Mouse (Mus musculus) gastrocnemius, adult 8-10 months (tissue): ENCODE data around the gene 4930470P17Rik. TPM values are rescaled to one million over a fixed set of nuclear protein-coding genes. Genes with fewer than 3 reads are reported as not detected.

Source experiments
- total RNA-seq, 4 experiments: library from RNA; stranded (reverse); gene quantifications; 2 replicates each; pipeline ENCODE4 v1.2.4; 2022

The 4930470P17Rik gene
- total RNA-seq, 4 experiments from 2014 or later: not detected

Other genes with a start within 250 kb of the 4930470P17Rik start
- gene Bcas1, start 174.2 kb downstream of the 4930470P17Rik start, total RNA-seq: 1 to 10 TPM in 2 of 4 experiments, under 1 TPM in 2; 0.41 to 1.5 (median 0.92) TPM
- gene Pfdn4, start 105.6 kb downstream of the 4930470P17Rik start, total RNA-seq: 10 to 100 TPM in 3 of 4 experiments, 1 to 10 TPM in 1; 8.3 to 15.2 (median 10.4) TPM
- not detected for gene Cyp24a1, start 104.9 kb downstream of the 4930470P17Rik start, total RNA-seq
- gene Dok5, start 129.8 kb upstream of the 4930470P17Rik start, total RNA-seq: 1 to 10 TPM in 3 of 4 experiments, under 1 TPM in 1; 0.86 to 2.9 (median 2.3) TPM